Mouse (Mus musculus) kidney, embryonic 14.5 days (tissue): ENCODE results near the gene Dmbx1. TPM values are rescaled to one million over a fixed set of nuclear protein-coding genes. Genes with fewer than 3 reads are reported as not detected.

Experiments used
- ATAC-seq: fragments of 200-750 bp; cut with Nextera tagmentation; 2 replicates; pipeline ENCODE4 v1.8.0; 2017; ENCODE audit warnings: moderate number of reproducible peaks, mild to moderate bottlenecking, moderate TSS enrichment, moderate library complexity; ENCODE audit not compliant: low FRiP score, low TSS enrichment
- H3K27ac ChIP-seq: fragments of 300-500 bp; sonication (generic); 2 replicates; pipeline ENCODE4 v1.5.1; 2014; ENCODE audit warnings: low read depth, mild to moderate bottlenecking, low read length, moderate library complexity, mixed read lengths
- H3K27me3 ChIP-seq: fragments of 300-500 bp; sonication (generic); 2 replicates; pipeline ENCODE4 v1.6.1; 2014; ENCODE audit warnings: mild to moderate bottlenecking, low read length; ENCODE audit not compliant: control insufficient read depth, insufficient read depth
- H3K36me3 ChIP-seq: fragments of 300-500 bp; sonication (generic); 2 replicates; pipeline ENCODE4 v1.6.1; 2014; ENCODE audit warnings: low read length, mixed read lengths; ENCODE audit not compliant: control insufficient read depth, insufficient read depth
- H3K4me1 ChIP-seq: fragments of 300-500 bp; sonication (generic); 2 replicates; pipeline ENCODE4 v1.6.1; 2014; ENCODE audit warnings: low read length, mixed read lengths; ENCODE audit not compliant: control insufficient read depth, insufficient read depth
- H3K4me2 ChIP-seq: fragments of 300-500 bp; sonication (generic); replicated peaks from 2 replicates; pipeline ENCODE4 v1.6.1; 2014; ENCODE audit warnings: low read depth, mild to moderate bottlenecking, low read length
- H3K4me3 ChIP-seq: fragments of 300-500 bp; sonication (generic); 2 replicates; pipeline ENCODE4 v1.5.1; 2014; ENCODE audit warnings: mild to moderate bottlenecking, low read length
- H3K9ac ChIP-seq: fragments of 300-500 bp; sonication (generic); 2 replicates; pipeline ENCODE4 v1.6.1; 2014; ENCODE audit warnings: low read depth, mild to moderate bottlenecking, low read length, moderate library complexity
- H3K9me3 ChIP-seq: fragments of 300-500 bp; sonication (generic); 2 replicates; pipeline ENCODE4 v1.6.1; 2016; ENCODE audit warnings: low read length; ENCODE audit not compliant: control insufficient read depth
- WGBS: fragments of 180-500 bp; shearing (Covaris S2); extraction: QIAGEN DNeasy Blood & Tissue Kit; methylation state at CpG from one replicate; pipeline ENCODE4 v1.1.7; 2014; 5-methylcytosine and 5-hydroxymethylcytosine counted together
- polyA plus RNA-seq: library from polyadenylated mRNA; unstranded; fragments of >200 nt; fragmentation: Nextera tagmentation; extraction: Ambion mirVana; gene quantifications from 2 replicates; pipeline ENCODE4 v1.2.1, GENCODE M21; 2014

The Dmbx1 gene
- polyA plus RNA-seq, 1 experiment from 2014 or later, result not detected

DNA sequence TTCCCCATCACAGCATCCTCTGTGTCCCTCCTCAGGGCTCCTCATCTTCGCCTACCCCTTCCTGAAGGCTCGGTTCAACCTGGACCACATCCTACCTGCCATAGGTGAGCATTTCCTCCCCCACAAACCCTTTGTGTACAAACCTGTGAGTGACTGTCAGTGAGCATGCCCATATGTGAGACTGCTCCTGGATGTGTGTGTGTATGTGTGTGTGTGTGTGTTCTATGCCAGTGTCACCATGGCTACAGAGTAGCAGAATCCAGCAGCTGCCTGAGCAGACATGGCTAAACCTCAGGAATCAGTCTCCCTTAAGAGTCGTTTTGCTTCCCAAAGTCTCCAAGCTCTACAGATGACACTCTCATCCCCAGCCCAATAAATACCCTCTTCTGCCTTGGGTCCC lies 53.9 kb downstream of the Dmbx1 start:
- ATAC-seq, result no peak
- 73% methylated on average over 3 of the region's 3 CpGs for WGBS

DNA sequence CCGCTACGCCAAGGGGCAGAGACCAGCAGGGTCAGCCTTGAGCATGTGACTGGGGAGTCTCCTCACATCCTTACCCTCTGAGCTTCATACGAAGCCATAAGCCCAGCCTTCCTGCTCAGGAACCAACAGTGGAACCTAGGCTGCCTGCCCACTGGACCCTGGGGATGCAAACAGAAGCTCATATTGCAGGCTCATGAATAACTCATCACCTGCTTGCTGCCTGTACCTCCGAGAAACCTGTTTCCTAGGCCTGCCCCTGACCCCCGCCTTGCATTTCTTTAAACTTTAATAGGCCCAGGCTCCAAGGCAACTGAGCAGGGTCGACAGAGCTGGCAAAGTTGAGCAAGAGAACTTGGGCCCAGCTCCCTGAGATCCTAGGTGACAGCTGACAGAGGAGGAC lies 55.7 kb downstream of the Dmbx1 start, which contains the start of gene Kncn:
Gene Kncn (plus strand): TSS at position 379 of the 400 bp plus-strand sequence.
- no peak within 1 kb of the TSS for H3K9ac ChIP-seq
- ATAC-seq, result no peak
- WGBS, result 55% methylated on average over 6 of the region's 6 CpGs

More for the DNA sequence above, 53.9 kb downstream of the Dmbx1 start:
- peaks cover 8% of the 10 kb centered on the region; the same call in 1 of the 2 replicates for H3K4me1 ChIP-seq
- no peaks in the 10 kb centered on the region for H3K36me3 ChIP-seq
- H3K9ac ChIP-seq, result no peak overlapping the region
- H3K4me2 ChIP-seq, result no peak overlapping the region
- no peak overlapping the region for H3K4me3 ChIP-seq
- H3K27me3 ChIP-seq, result peaks cover 8% of the 10 kb centered on the region
- H3K27ac ChIP-seq, result no peak overlapping the region
- no peaks in the 10 kb centered on the region for H3K9me3 ChIP-seq

DNA sequence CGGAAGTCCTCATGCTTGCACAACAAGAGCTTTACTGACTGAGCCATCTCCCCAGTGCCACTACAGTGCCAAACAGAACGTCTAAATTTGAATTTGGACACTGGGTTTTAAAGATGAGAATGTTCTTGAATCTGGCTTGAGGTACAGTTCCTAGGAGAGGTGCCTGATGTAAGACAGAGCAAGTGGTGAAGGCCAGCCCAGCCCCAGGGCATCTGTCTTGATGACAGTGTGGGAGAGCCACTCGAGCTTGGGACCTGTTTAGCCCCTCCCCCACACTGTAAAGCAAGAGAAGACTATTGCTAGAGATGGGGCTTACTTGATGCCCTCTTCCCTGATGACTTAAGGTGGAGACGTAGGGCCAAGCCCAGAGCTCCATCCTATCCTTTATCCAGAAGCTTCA lies 57.5 kb downstream of the Dmbx1 start:
- WGBS, result 57% methylated on average over 4 of the region's 4 CpGs
- ATAC-seq, result no peak
- Histone ChIP-seq H3K4me2 (no peak overlapping the region), H3K4me1 (peaks cover 9% of the 10 kb centered on the region), H3K27me3 (no peaks in the 10 kb centered on the region), H3K4me3 (no peak overlapping the region), H3K27ac (no peak overlapping the region), H3K9me3 (no peaks in the 10 kb centered on the region), H3K36me3 (no peaks in the 10 kb centered on the region), H3K9ac (no peak overlapping the region)

More for the DNA sequence above, 55.7 kb downstream of the Dmbx1 start, which contains the start of gene Kncn:
- no peaks in the 10 kb centered on the region for H3K27me3 ChIP-seq
- no peak within 1 kb of the TSS for H3K4me2 ChIP-seq
- H3K4me3 ChIP-seq, result no peak within 1 kb of the TSS
- H3K36me3 ChIP-seq, result no peaks in the 10 kb centered on the region
- no peaks in the 10 kb centered on the region for H3K9me3 ChIP-seq
- H3K27ac ChIP-seq, result no peak within 1 kb of the TSS
- H3K4me1 ChIP-seq, result no peaks in the 10 kb centered on the region

DNA sequence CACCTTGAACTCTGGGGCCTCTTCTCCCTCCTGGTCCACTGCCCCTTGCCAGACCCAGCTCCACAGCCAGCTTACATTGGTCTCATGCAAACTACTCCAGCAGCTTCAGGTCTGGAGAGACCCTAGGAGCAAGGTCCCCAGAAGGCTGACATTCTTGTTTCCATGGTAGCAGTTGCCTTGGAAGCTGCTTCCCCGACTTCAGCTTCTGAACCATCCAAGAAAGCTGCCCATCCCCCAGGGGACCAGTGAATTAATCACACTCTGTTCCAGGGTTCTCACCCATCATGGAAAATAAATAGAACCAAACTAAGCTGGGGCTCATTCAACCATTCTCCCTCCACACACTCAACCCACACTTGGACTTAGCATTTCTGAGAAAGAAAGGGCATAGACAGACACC lies 58.5 kb downstream of the Dmbx1 start:
- H3K9ac ChIP-seq, result no peak overlapping the region
- no peak overlapping the region for H3K4me2 ChIP-seq
- no peak overlapping the region for H3K4me3 ChIP-seq
- H3K27ac ChIP-seq, result no peak overlapping the region
- 27% methylated on average over 1 of the region's 1 CpGs for WGBS
- no peaks in the 10 kb centered on the region for H3K27me3 ChIP-seq
- H3K9me3 ChIP-seq, result no peaks in the 10 kb centered on the region
- no peaks in the 10 kb centered on the region for H3K36me3 ChIP-seq
- H3K4me1 ChIP-seq, result peaks cover 9% of the 10 kb centered on the region
- ATAC-seq, result no peak

DNA sequence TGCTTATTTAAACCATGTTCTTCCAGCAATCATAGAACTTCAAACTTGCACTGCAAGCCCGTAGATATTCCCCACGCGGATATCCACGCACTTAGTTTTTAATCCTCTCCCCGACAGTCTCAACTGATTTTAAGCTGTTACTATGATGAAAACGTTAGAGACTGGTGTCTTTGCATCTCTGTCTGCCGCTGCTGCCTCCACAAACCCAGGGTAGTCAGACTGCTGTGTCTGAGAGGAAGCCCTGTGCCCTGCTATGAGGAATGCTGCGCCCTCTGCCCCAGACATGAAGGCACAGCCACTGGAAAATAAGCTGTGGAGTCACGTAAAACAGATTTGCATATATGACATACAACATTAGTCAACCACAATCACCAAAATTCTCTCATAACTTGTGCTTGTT lies 60.9 kb downstream of the Dmbx1 start:
- no peaks in the 10 kb centered on the region; the same call in 1 of the 2 replicates for H3K36me3 ChIP-seq
- no peaks in the 10 kb centered on the region for H3K27me3 ChIP-seq
- H3K4me3 ChIP-seq, result no peak overlapping the region
- WGBS, result 49% methylated on average over 9 of the region's 9 CpGs
- H3K9me3 ChIP-seq, result no peaks in the 10 kb centered on the region
- no peak overlapping the region for H3K9ac ChIP-seq
- H3K4me1 ChIP-seq, result peaks cover 9% of the 10 kb centered on the region
- no peak overlapping the region for H3K4me2 ChIP-seq
- no peak overlapping the region for H3K27ac ChIP-seq
- no peak for ATAC-seq

DNA sequence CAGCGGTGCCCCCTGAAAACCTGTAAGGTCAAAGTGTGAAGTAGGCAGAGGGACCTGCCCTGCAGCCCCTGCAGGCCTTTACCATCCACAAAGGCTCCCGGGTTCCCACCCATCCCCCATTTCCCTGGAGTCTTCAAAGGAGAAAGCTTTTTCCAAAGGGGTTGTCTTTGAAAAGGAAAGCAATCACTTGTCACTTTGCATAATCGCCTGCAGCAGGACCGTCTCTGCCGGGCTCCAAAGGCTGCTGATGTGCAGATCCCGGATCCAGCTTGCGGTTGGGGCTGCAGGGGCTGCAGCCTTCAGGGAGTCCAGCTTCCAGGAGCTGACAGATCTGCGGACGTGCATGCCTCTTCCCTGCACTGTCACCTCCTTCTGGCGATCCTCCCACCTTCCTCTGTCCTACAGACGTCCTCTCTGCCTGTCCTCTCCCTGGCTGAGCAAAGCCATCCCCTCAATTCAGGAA lies 61.5 kb downstream of the Dmbx1 start:
- Histone ChIP-seq H3K4me2 (peak overlapping the region; percentile 6; the same call in 1 of the 2 replicates), H3K4me3 (no peak overlapping the region), H3K4me1 (peaks cover 9% of the 10 kb centered on the region), H3K27me3 (no peaks in the 10 kb centered on the region), H3K27ac (no peak overlapping the region), H3K9me3 (no peaks in the 10 kb centered on the region), H3K36me3 (peaks cover 6% of the 10 kb centered on the region; the same call in 1 of the 2 replicates), H3K9ac (no peak overlapping the region)
- WGBS, result 4% methylated on average over 11 of the region's 11 CpGs
- no peak for ATAC-seq

DNA sequence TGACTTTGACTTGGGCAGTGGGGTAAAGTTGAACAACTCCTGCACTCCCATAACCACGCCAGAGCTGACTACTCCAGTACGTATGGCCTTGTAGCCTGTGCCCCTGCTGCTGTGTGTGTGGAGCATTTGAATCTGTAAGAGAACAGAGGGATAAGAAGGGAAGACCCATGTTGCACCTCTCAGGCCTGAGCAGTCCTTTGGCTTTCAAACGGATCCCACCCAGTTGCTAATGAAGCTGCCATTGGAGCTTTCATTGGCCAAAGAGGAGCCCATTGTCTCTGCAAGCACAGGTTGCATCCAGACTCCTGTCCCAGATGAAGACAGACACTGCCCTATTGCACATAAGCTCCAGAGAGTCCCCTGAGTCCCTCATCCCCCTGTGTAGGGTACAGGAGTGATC lies 66.5 kb downstream of the Dmbx1 start:
- Histone ChIP-seq H3K9me3 (no peaks in the 10 kb centered on the region), H3K4me1 (peaks cover 6% of the 10 kb centered on the region), H3K27ac (no peak overlapping the region), H3K9ac (no peak overlapping the region), H3K27me3 (no peaks in the 10 kb centered on the region), H3K4me2 (no peak overlapping the region), H3K4me3 (no peak overlapping the region), H3K36me3 (peaks cover 7% of the 10 kb centered on the region)
- WGBS, result 76% methylated on average over 3 of the region's 3 CpGs
- ATAC-seq, result no peak

DNA sequence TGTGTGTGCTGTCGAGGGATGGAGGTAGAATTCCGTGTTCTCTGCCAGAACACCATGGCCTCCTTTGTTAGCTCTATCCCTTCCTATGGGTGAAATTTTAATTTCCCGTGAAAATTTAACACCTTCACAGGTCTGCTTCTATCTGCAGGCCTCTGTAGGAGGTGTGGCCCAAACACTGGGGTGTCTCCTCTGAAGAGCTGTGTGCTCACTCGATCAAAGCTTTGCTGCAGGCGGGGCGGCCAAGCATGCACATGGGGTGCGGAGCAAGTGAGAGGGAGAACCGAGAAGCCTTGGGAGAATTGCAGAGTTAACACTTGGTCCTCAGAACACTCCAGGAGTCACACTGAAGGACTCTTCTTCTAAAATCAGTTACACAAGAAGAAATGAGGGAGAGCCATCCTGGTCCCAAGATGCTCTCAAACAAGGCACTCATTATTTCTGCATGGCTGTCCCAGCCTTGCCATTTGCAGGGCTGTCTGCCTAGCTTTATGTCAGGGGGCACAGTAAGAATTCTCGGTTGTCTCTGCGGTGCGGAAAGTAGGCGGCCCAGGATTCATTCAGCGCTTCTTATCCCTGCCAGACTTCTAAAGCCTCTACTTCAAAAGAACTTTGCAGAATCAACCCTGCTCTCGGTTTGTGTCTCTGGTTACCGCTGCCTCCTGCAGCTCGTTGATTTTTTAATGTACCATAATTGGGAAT lies 70.1 kb downstream of the Dmbx1 start:
- Histone ChIP-seq H3K4me1 (no peaks in the 10 kb centered on the region; the same call in 1 of the 2 replicates), H3K36me3 (peaks cover 7% of the 10 kb centered on the region), H3K27ac (no peak overlapping the region), H3K27me3 (no peaks in the 10 kb centered on the region), H3K4me3 (no peak overlapping the region), H3K9me3 (no peaks in the 10 kb centered on the region), H3K4me2 (no peak overlapping the region), H3K9ac (no peak overlapping the region)
- 23% methylated on average over 16 of the region's 16 CpGs for WGBS
- ATAC-seq, result no peak
